Mouse (Mus musculus) lung, postnatal 14 days (tissue): Measurements from ENCODE around the gene Pdrg1.

Experiments used
- DNase-seq: peaks from one replicate; pipeline ENCODE4 v3.0.0; 2021

Gene Pdrg1

DNA sequence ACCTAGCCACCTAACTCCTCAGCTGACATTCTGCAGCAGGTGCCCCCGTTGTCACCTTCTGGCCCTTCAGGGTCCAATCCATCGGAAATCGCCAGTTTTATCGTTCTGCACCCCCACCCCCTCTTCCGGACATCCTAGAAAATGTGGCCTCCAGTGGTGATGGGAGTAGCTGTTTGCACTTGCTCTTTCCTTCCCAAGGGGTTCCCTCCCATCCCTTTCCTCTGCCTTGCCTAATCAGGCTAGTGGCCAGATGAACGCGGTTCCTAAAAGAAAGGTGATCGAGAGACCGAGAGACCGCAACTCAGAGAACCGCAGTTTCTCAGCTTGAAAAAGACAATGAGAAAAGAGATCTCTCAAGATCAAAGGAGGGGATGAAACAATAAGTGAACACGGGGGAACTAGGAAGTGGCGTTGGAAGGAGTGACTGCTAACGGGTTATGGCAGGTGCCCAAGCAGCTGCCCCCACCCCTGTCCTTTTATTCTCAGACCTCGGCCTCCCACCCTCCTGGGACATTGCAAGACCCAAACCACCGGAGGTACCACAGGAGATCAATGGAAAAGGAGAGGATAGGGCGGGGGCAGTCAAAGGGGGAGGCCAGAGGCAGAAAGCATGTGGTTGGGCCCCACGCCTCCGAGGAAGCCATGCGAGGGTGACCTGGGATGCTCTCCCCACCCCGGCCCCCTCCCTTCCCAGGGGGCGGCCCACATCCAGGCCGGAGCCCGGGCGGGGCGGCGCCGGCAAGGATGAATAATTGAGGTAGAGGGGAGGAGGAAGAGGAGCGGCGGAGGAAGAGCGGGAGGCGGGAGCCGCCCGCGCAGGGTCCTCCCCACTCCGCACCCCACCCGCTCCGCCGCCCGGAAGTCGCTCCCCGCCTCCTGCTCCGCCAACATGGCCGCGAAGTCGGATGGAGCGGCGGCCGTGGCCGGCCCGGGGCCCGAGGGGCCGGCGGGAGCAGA lies 16.2 kb upstream of the Pdrg1 start, which contains the start of gene Xkr7:
Gene Xkr7, plus strand, starts transcription at position 727 of the 957 bp plus-strand sequence.
- DNase-seq = no peak

GRCm38 (mm10) chr2:153030422-153030821 lies 15.2 kb upstream of the Pdrg1 start:
- no peak for DNase-seq

GRCm38 (mm10) chr2:153027501-153027900 lies 12.3 kb upstream of the Pdrg1 start:
- DNase-seq = no peak

DNA sequence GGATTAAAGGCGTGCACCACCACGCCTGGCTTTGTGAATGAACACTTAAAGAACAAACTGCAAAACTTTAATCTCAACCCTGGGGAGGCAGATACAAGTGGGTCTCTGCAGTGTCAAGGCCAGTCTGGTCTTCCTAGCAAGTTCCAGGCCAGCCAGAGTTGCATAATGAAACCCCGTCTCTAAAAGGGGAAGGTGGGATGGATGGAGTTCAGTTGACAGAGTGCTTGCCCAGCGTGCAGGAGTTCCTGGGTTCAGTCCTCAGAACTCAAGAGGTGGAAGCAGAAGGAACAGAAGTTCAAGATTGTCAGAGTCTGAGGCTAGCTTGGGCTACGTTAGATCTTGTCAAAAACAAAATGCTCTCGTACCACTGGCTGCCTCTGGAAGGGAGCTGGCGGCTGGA lies 10.8 kb upstream of the Pdrg1 start:
- no peak for DNase-seq

DNA sequence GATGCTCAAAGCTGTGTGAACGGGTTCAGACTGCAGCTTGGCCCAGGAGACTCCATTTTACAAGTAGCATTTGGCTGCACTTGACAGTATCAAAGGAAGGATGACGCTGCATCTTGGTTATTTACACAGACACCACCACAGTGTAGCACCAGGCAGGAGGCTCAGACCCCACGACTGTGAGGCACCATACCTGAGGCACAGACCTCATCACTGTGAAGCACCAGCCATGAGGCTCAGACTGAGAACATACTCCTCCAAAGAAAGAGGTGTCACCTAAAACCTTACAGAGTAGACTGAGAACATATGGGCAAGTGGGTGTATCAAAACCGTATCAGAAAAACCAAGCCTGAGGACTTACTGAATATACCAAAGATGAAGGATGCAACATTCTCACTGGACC lies 7.6 kb upstream of the Pdrg1 start:
- no peak for DNase-seq

DNA sequence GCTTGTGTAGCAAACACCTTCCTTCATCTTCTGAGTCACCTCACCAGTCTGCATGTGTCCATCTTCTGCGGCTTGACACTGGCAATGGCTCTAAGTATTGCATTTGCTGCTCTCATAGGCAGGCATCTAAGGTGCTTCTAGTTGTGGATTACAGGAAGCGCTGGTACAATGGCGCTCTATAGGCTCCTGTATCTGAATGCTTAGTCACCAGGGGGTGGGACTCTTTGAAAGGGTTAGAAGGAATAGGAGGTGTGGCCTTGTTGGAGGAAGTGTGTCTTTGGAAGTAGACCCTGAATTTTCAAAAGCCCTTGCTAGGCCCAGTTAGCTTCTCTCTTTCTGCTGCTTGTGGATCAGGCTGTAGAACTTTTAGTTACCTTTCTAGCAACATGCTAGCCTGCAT lies 5.9 kb upstream of the Pdrg1 start:
- DNase-seq = no peak

DNA sequence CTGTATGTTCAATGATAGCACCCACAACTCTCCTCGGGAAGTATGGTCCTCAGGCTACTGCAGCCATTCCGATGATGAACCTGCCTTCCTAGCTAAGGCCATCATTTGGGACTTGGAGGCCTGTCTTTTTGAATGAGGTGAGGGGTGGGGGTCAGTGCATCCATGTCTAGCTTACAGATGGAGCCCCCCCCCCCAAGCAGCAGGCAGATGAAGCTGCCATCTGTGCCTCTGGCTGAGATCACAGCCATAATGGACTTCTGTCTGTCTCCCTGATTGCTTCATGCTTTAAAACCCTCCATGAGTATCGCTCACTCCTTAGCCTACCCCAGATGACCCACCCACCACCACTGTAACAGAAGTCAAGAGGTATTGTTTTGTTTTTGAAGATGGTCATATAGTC lies 4.1 kb upstream of the Pdrg1 start:
- no peak for DNase-seq

DNA sequence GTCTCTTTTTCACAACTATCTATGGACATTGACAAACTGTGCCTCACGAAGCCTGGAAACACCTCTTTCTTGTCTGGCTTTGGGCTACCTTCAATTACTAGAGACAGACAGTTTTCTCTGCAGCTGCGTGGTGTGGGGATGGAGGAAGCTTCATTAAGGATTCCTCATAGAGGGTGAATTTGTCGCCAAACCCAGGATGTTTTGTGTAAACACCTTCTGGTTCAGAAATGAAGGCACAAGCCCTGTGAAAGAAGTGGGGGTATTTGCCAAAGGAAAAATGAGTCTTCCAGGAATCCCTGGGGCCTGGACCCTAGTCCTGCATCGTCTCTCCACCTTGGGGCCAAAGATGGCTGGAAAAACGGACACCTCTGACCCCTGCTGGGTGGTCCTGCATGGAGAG lies 1.6 kb upstream of the Pdrg1 start:
- DNase-seq = no peak

- no peak for DNase-seq
Measured at GRCm38 (mm10) chr2:153015804-153016203, 577 bp upstream of the Pdrg1 start.

DNA sequence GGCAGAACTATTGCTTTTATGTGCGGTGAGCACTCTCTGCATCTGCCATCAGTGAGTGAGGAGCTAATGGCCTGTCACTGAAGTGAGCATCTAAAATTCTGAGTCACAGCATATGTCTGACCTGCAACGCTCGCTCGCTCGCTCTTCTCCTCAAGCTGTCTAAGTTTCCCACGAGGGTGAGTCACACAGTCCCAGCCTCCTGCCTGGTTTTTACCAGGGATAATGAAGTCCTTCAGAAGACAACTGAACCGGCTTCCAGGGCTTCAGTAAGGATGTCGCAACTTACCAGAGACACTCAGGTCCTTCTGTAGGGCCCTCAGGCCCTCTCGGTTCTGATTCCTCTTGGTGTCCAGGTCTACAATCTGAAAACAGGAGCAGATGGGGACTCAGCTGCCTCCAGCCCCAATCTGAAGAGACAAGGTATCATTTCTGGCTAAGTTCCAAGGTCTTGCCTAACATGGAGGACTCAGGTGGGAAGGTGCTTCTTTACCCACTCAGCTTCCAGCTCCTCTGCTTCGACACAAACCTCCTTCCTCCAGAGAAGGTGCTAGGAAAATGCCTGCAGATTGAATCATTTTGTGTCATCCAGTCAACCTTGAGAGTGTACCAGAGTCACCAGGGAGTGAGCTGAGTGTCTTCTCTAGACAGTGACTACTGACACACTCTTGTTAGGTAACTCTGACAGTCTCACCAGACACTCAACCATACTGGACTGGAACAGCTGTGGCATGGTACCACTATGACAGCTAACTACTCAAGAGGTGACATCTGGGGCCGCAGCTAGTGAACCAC lies 1.3 kb downstream of the Pdrg1 start:
- no peak for DNase-seq

DNA sequence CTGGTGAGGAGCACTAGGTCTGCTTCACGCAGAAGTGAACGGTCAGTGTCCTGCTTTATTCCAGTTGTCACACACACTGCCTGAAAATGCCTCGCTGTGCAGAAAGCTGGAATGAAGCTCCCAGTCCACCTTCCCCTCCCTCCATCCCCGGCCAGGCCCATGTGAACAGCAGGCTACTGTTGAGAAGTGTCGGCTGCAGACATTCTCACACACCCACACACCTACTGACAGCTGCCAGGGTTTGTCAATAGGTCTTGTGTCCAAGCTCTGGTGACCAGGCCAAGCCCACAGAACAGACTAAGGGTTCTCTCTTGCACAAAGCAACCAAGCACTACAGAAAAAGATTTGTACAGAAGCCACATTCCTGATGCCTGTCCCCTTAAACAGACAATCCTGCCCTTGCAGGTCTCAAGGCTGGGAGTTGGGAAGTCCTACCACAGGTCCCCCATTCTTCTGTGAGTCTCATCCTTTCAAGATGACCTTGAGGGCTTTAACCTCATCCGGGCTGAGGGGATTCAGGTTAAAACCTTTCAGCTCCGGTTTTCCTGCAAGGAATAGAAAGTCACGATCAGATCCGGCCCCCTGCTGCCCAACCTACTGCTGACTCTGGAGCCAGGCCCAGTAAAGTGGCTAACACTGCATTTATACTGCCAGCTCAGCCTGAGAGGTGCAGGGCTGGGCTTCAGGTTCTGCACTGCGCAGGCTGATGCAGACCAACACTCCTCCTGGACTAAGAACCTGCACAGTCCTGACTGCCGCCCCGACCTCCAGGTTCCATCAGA lies 5.8 kb downstream of the Pdrg1 start:
- no peak for DNase-seq

DNA sequence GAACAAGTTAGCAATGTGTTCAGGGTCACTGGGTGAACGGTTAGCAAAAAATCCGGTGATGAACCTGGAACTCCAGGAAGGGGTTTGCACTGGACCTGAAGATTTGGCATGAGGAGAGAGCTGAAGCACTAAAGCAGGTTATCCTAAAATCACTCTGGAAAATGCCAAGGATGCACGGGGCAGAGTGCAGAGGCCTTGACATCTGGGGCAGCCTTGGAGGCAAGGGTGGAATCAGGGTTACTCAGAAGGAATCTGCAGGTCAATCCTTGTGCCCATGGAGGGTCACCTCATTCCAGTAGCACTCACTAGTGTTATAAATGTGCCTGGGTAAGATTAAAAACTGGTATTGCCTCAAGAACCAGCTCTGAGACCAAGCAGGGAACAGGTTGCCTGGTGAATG lies 9.2 kb downstream of the Pdrg1 start:
- DNase-seq = no peak

DNA sequence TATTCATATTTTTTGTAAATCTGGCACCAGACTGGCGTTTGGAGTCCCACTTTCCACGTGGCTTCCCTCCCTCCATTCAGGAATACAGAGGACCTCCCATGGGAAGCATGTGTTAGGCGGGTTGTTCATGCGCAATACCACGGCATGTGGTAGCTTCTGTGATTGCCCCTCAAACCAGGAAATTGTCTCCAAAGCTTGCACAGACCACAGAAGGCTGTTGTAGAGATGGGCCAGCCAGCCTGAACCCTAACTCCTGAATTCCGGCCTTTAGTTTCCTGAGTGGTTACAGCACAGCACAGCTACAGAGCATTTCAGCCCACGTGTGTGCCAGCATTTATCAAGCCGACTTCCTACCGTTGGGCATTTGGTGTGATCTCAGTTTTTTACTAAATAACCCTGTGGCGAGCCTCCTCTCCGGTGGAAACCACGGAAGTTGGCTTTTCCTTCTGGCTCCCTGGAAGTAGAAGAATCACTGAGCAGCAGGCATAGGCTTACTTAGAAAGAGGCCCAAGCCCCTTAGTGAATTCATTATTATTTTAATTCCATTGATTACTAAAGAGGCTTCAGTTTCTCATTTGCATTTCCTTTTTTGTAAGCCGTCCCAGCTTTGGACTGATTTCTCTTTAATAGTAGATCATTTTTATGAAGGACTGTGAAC lies 11.4 kb downstream of the Pdrg1 start:
- DNase-seq = no peak

DNA sequence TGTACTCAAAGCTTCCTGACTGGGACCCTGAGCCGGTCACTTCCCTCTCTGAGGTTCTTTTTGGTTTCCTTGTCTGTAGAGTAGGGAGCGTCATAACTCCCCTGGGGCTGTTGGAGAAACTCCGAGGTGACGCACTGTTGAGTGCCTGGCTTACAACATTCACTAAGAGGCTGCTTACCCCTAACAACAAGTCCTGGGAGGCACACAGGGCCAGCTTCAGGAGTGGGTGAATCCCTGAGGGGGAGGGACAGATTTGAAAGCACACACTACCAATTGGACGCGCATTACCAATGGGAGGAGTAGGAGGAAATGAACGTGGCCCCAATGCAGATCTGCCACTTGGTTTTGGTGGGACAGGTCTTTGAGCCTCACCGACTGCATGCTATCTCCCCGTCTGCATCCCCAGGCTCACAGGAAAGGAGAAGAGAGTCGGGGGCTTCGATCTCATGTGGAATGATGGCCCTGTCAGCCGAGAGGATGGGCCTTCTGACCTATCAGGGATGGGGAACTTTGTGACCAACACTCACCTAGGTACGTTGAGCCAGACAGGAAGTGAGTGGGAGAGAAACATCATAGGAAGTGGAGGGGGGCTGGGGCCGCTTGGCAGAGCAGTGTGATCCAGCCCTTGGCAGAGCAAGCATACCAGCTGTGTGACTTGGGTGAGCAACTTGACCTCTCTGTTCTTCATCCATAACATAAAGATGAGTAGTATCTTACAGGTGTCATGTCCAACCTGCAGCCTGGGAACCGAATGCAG lies 12.6 kb downstream of the Pdrg1 start:
- DNase-seq = no peak

GRCm38 (mm10) chr2:152997046-152997445 lies 18.2 kb downstream of the Pdrg1 start:
- DNase-seq = no peak

- no peak for DNase-seq
Measured at GRCm38 (mm10) chr2:152991529-152991928, 23.7 kb downstream of the Pdrg1 start.

GRCm38 (mm10) chr2:152985582-152985981 lies 29.6 kb downstream of the Pdrg1 start:
- DNase-seq = no peak

- DNase-seq = no peak
Measured at GRCm38 (mm10) chr2:152976991-152977390, 38.2 kb downstream of the Pdrg1 start.

GRCm38 (mm10) chr2:152965555-152965954 lies 49.7 kb downstream of the Pdrg1 start:
- DNase-seq = no peak

DNA sequence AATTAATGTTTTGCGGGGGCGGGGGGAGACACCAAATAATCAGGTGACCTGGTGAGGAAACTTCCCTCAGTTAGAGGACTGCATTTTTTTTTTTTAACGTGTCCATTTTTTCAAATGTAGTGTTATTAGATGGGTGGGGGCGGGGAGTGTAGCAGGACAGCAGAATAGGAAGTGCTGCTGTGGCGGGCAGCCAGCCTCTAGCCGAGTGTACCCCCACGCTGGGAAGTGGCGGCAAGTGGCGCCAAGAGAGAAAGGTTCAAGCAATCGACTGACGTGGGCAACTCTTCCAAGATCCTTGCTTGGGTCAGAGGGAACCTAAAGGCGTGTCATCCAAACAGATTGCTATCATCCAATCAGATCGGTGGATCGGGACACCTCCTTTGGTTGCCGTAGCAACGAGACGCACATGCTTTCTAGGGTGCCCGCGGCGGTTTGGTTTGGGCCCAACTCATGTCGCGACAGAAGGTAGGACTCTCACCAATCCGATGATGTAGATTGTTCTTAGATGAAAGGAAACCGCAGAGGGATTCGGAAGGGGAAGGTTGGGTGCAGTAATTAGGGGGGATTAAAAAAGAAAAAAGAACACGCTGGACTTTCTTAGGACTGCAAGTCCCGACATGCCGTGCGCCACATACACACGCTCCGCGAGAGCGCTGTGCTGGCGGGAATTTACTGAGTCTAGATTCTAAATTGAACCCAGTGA lies 53.0 kb downstream of the Pdrg1 start, which contains the start of gene Ttll9:
Gene Ttll9, plus strand, starts transcription at position 395 of the 703 bp plus-strand sequence.
- peak; percentile 63 for DNase-seq
